Mouse (Mus musculus) liver, embryonic 16.5 days (tissue): Measurements from ENCODE around the gene Gnaz. TPM values are rescaled to one million over a fixed set of nuclear protein-coding genes. Genes with fewer than 3 reads are reported as not detected.
"Not testable (repeated sequence)": the region's sequence is repeated elsewhere in the genome, so short reads cannot be mapped to it uniquely, and the experiment has no call there.

ENCODE experiments used
- ATAC-seq: fragments of 200-750 bp; cut with Nextera tagmentation; 2 replicates; pipeline ENCODE4 v1.8.0; 2017; ENCODE audit warnings: low read depth, mild to moderate bottlenecking, moderate number of reproducible peaks, moderate library complexity
- H3K27ac ChIP-seq: fragments of 300-500 bp; sonication (generic); 2 replicates; pipeline ENCODE4 v1.5.1; 2014; ENCODE audit warnings: mild to moderate bottlenecking, low read length
- H3K27me3 ChIP-seq: fragments of 300-500 bp; sonication (generic); 2 replicates; pipeline ENCODE4 v1.6.1; 2014; ENCODE audit warnings: low read depth, low read length, mixed read lengths; ENCODE audit not compliant: control insufficient read depth, insufficient read depth
- H3K36me3 ChIP-seq: fragments of 300-500 bp; sonication (generic); 2 replicates; pipeline ENCODE4 v1.6.1; 2014; ENCODE audit warnings: mild to moderate bottlenecking; ENCODE audit not compliant: control insufficient read depth, insufficient read depth
- H3K4me1 ChIP-seq: fragments of 300-500 bp; sonication (generic); 2 replicates; pipeline ENCODE4 v1.6.1; 2014; ENCODE audit warnings: low read depth, low read length, mixed read lengths; ENCODE audit not compliant: control insufficient read depth
- H3K4me2 ChIP-seq: fragments of 300-500 bp; sonication (generic); 2 replicates; pipeline ENCODE4 v1.6.1; 2014; ENCODE audit warnings: low read depth, low read length, mixed read lengths
- H3K4me3 ChIP-seq: fragments of 300-500 bp; sonication (generic); 2 replicates; pipeline ENCODE4 v1.5.1; 2014; ENCODE audit warnings: low read depth, mild to moderate bottlenecking, low read length
- H3K9ac ChIP-seq: fragments of 300-500 bp; sonication (generic); 2 replicates; pipeline ENCODE4 v1.6.1; 2014; ENCODE audit warnings: low read depth, low read length
- H3K9me3 ChIP-seq: fragments of 300-500 bp; sonication (generic); replicated peaks from 2 replicates; pipeline ENCODE4 v1.6.1; 2016; ENCODE audit warnings: low read length; ENCODE audit not compliant: control insufficient read depth
- WGBS: fragments of 180-500 bp; shearing (Covaris S2); extraction: QIAGEN DNeasy Blood & Tissue Kit; methylation state at CpG from one replicate; pipeline ENCODE4 v1.1.7; 2014; ENCODE audit not compliant: insufficient replicate concordance; 5-methylcytosine and 5-hydroxymethylcytosine counted together
- polyA plus RNA-seq: library from polyadenylated mRNA; unstranded; fragments of >200 nt; fragmentation: Nextera tagmentation; extraction: Ambion mirVana; gene quantifications from 2 replicates; pipeline ENCODE4 v1.2.1, GENCODE M21; 2015

Gnaz gene
- polyA plus RNA-seq, 1 experiment from 2014 or later = 2.8 TPM

- H3K4me1 ChIP-seq = no peaks in the 10 kb centered on the region; the same call in 1 of the 2 replicates
- no peaks in the 10 kb centered on the region for H3K9me3 ChIP-seq
- no peak overlapping the region for H3K4me2 ChIP-seq
- 59% methylated on average over 3 of the region's 3 CpGs for WGBS
- H3K36me3 ChIP-seq = no peaks in the 10 kb centered on the region
- H3K27me3 ChIP-seq = no peaks in the 10 kb centered on the region
- no peak for ATAC-seq
- no peak overlapping the region for H3K4me3 ChIP-seq
- no peak overlapping the region for H3K9ac ChIP-seq
- H3K27ac ChIP-seq = no peak overlapping the region
Observed at GRCm38 (mm10) chr10:75030234-75030633, 63.3 kb downstream of the Gnaz start.

DNA sequence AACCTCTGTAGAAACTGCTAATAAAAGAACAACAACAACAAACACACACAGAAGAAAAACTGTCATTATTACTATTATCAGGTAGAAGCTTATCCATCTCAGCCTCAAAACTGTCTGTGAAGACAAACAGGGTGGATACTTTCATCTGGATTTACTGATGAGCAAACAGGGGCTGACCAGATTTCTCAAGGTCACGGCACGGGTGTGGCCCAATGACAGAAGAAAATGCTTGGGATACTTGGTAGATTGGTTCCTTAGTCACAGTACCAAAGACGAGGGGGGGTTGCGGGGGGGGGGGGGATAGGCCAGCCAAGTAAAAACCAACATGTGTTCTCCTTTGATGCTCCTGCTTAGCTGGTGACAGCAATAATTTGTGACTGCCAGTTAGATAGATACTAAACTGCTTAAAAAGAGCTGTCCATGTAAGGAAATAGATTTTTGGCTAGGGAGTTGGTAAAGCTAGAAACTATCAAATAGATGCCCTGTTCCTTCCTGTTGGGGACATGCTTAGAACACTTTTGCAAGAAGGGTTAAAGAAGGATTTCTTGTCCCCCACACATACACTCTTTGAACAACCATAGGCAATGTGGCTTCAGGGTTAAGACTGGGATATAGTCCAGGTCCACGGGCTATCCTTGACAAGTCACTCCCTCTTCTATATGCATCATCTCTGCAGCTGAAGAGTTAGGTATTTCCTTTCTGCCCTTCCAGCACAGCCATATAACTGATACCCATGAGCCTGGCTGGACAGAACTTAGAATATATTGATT lies 64.6 kb downstream of the Gnaz start:
- H3K4me3 ChIP-seq = no peak overlapping the region
- H3K27ac ChIP-seq = no peak overlapping the region
- ATAC-seq = no peak
- no peaks in the 10 kb centered on the region for H3K9me3 ChIP-seq
- H3K4me2 ChIP-seq = no peak overlapping the region
- H3K4me1 ChIP-seq = no peaks in the 10 kb centered on the region; the same call in 1 of the 2 replicates
- no peak overlapping the region for H3K9ac ChIP-seq
- no peaks in the 10 kb centered on the region for H3K36me3 ChIP-seq
- 47% methylated on average over 5 of the region's 5 CpGs for WGBS
- no peaks in the 10 kb centered on the region for H3K27me3 ChIP-seq

DNA sequence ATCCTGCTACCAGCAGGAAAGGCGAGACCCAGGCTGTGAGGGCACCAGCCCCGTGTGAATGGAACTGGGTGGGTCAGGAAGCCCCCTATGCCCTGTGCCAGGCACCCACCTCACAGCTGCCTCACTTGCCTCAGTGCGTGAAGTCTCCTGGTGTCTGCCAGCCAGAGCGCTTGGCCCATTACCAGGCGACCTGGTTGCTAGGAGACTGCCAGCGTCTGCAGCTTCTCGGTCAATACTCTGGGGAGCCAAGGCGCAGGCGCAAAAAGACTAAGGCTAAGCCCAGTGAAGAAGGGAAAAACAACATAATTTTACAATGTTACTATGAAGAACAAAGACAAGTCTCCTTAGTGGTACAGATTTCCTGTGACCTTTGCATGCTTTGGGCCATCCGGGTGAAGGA lies 65.4 kb downstream of the Gnaz start, which contains the start of gene Rsph14:
TSS of gene Rsph14 (minus strand) at position 192 of the 400 bp plus-strand sequence.
- no peak within 1 kb of the TSS for H3K4me2 ChIP-seq
- no peak for ATAC-seq
- WGBS = 52% methylated on average over 10 of the region's 10 CpGs
- no peak within 1 kb of the TSS for H3K4me3 ChIP-seq
- no peaks in the 10 kb centered on the region for H3K9me3 ChIP-seq
- H3K36me3 ChIP-seq = no peaks in the 10 kb centered on the region
- no peak within 1 kb of the TSS for H3K27ac ChIP-seq
- peaks cover 3% of the 10 kb centered on the region for H3K4me1 ChIP-seq
- H3K9ac ChIP-seq = no peak within 1 kb of the TSS
- no peaks in the 10 kb centered on the region for H3K27me3 ChIP-seq

- H3K9me3 ChIP-seq = no peaks in the 10 kb centered on the region
- H3K4me1 ChIP-seq = peaks cover 3% of the 10 kb centered on the region
- peak within 1 kb of the TSS; percentile 28; the same call in 1 of the 2 replicates for H3K9ac ChIP-seq
- H3K4me2 ChIP-seq = peak within 1 kb of the TSS; percentile 64
- WGBS = under 1% methylated on average over 36 of the region's 36 CpGs
- no peaks in the 10 kb centered on the region for H3K27me3 ChIP-seq
- H3K4me3 ChIP-seq = peak within 1 kb of the TSS; percentile 47
- no peaks in the 10 kb centered on the region for H3K36me3 ChIP-seq
- ATAC-seq = peak; percentile 93
- H3K27ac ChIP-seq = no peak within 1 kb of the TSS
Observed at GRCm38 (mm10) chr10:75036883-75037379, 70.0 kb downstream of the Gnaz start, which contains the start of gene Rab36. TSS of gene Rab36 (plus strand) at chr10:75037058.

DNA sequence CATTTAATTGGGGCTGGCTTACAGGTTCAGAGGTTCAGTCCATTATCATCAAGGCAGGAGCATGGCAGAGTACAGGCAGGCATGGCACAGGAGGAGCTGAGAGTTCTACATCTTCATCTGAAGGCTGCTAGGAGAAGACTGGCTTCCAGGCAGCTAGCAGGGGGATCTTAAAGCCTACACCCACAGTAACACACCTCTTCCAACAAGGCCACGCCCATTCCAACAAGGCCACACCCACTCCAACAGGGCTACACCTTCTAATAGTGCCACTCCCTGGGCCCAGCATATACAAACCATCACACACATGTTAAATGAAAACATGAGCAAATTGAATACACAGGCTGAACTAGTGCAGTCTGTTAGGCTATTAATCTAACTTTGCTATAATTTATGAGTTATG lies 75.1 kb downstream of the Gnaz start:
- not testable (repeated sequence) for H3K4me3 ChIP-seq, H3K9ac ChIP-seq, H3K27me3 ChIP-seq, H3K27ac ChIP-seq, H3K4me2 ChIP-seq, ATAC-seq, H3K9me3 ChIP-seq, H3K36me3 ChIP-seq
- H3K4me1 ChIP-seq = peaks cover 12% of the 10 kb centered on the region
- WGBS = 11% methylated on average over 1 of the region's 1 CpGs

DNA sequence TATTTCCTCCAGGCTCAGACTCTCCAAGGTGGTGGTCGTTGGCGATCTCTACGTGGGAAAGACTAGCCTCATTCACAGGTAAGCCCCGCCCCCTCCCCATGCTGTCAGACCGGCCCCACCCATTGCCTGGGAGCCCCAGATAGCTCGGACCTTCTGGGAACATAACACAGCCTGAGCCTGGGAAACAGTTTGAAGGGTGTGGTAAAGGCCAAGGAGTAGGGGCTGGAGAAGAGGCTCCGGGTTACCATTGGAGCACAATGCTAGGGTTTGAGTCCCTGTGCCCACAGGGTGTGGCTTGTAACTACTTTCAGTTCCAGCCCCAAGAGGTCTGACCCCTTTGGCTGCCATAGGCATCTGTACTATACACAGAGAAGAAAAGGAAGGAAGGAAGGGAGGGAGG lies 77.5 kb downstream of the Gnaz start:
- WGBS = 12% methylated on average over 7 of the region's 7 CpGs
- Histone ChIP-seq H3K36me3 (no peaks in the 10 kb centered on the region), H3K27ac (no peak overlapping the region), H3K4me3 (no peak overlapping the region), H3K4me1 (peaks cover 9% of the 10 kb centered on the region), H3K27me3 (no peaks in the 10 kb centered on the region), H3K9ac (no peak overlapping the region), H3K4me2 (no peak overlapping the region), H3K9me3 (no peaks in the 10 kb centered on the region)
- ATAC-seq = no peak

- no peaks in the 10 kb centered on the region for H3K9me3 ChIP-seq
- peaks cover 9% of the 10 kb centered on the region for H3K4me1 ChIP-seq
- H3K27ac ChIP-seq = no peak overlapping the region
- no peak overlapping the region for H3K9ac ChIP-seq
- no peak overlapping the region for H3K4me3 ChIP-seq
- H3K27me3 ChIP-seq = no peaks in the 10 kb centered on the region
- ATAC-seq = peak; percentile 62
- 68% methylated on average over 15 of the region's 15 CpGs for WGBS
- H3K36me3 ChIP-seq = no peaks in the 10 kb centered on the region
- no peak overlapping the region for H3K4me2 ChIP-seq
Observed at GRCm38 (mm10) chr10:75045831-75046230, 78.9 kb downstream of the Gnaz start.

- no peak overlapping the region for H3K9ac ChIP-seq
- H3K4me3 ChIP-seq = no peak overlapping the region
- H3K4me1 ChIP-seq = peaks cover 9% of the 10 kb centered on the region
- 60% methylated on average over 7 of the region's 7 CpGs for WGBS
- no peaks in the 10 kb centered on the region for H3K27me3 ChIP-seq
- no peaks in the 10 kb centered on the region for H3K36me3 ChIP-seq
- no peaks in the 10 kb centered on the region for H3K9me3 ChIP-seq
- no peak overlapping the region for H3K27ac ChIP-seq
- no peak overlapping the region for H3K4me2 ChIP-seq
- no peak for ATAC-seq
Observed at GRCm38 (mm10) chr10:75048711-75049110, 81.7 kb downstream of the Gnaz start.

GRCm38 (mm10) chr10:75051364-75052074 lies 84.5 kb downstream of the Gnaz start:
- no peak for ATAC-seq
- 80% methylated on average over 17 of the region's 21 CpGs for WGBS
- H3K9ac ChIP-seq = no peak overlapping the region

More at GRCm38 (mm10) chr10:75051364-75052074, 84.5 kb downstream of the Gnaz start:
- H3K4me3 ChIP-seq = no peak overlapping the region
- H3K27ac ChIP-seq = no peak overlapping the region
- no peak overlapping the region for H3K4me2 ChIP-seq
- peaks cover 11% of the 10 kb centered on the region for H3K4me1 ChIP-seq
- H3K27me3 ChIP-seq = no peaks in the 10 kb centered on the region
- no peaks in the 10 kb centered on the region for H3K9me3 ChIP-seq
- H3K36me3 ChIP-seq = no peaks in the 10 kb centered on the region
